Mouse (Mus musculus) liver, adult 2 months (tissue): ENCODE results near the gene Ift46. TPM values are rescaled to one million over a fixed set of nuclear protein-coding genes. Genes with fewer than 3 reads are reported as not detected.
A peak's percentile ranks its signal among the peaks of the same experiment; 100 is the strongest.

Experiments
- DNase-seq: peaks from one replicate; pipeline ENCODE4 v3.0.0-alpha.2; 2011; ENCODE audit warnings: low read depth, low spot score; ENCODE audit errors: extremely low read depth
- H3K27ac ChIP-seq: fragments of 200-500 bp; replicated peaks from 2 replicates; pipeline ENCODE4 v1.5.1; 2012; ENCODE audit warnings: low read depth, mild to moderate bottlenecking, control low read depth, inconsistent platforms, low read length; ENCODE audit not compliant: insufficient read depth
- H3K27me3 ChIP-seq: fragments of 200-500 bp; 2 replicates; pipeline ENCODE4 v1.6.1; 2012; ENCODE audit warnings: mild to moderate bottlenecking, moderate library complexity, low read length, inconsistent platforms; ENCODE audit not compliant: control insufficient read depth, insufficient read depth
- H3K36me3 ChIP-seq: fragments of 200-500 bp; 2 replicates; pipeline ENCODE4 v1.6.1; 2012; ENCODE audit warnings: low read length, inconsistent platforms; ENCODE audit not compliant: control insufficient read depth, insufficient read depth
- H3K4me1 ChIP-seq: fragments of 200-500 bp; 2 replicates; pipeline ENCODE4 v1.6.1; 2011; ENCODE audit warnings: low read length; ENCODE audit not compliant: control insufficient read depth, insufficient read depth
- H3K4me3 ChIP-seq: fragments of 200-500 bp; 2 replicates; pipeline ENCODE4 v1.5.1; 2011; ENCODE audit warnings: low read depth, mild to moderate bottlenecking, control low read depth, low read length, moderate library complexity; ENCODE audit not compliant: insufficient read depth
- H3K79me2 ChIP-seq: fragments of 200-500 bp; 2 replicates; pipeline ENCODE4 v1.6.1; 2012; ENCODE audit warnings: inconsistent platforms, mild to moderate bottlenecking, low read length, moderate library complexity; ENCODE audit not compliant: control insufficient read depth, insufficient read depth
- H3K9ac ChIP-seq: fragments of 200-500 bp; 2 replicates; pipeline ENCODE4 v1.6.1; 2012; ENCODE audit warnings: low read depth, mild to moderate bottlenecking, control low read depth, inconsistent platforms, low read length
- CTCF ChIP-seq: fragments of 200-500 bp; IDR thresholded peaks from 2 replicates; pipeline ENCODE4 v1.5.1; 2011; ENCODE audit warnings: low read depth, low read length, control low read depth
- POLR2A ChIP-seq: fragments of 200-500 bp; IDR thresholded peaks from 2 replicates; pipeline ENCODE4 v1.6.1; 2011; ENCODE audit warnings: low read length, control low read depth; ENCODE audit not compliant: insufficient read depth; ENCODE audit errors: extremely low read depth
- WGBS: fragments of 180-500 bp; shearing (Covaris S2); methylation state at CpG from one replicate; pipeline ENCODE4 v1.1.7; 2018; 5-methylcytosine and 5-hydroxymethylcytosine counted together
- polyA plus RNA-seq: library from polyadenylated mRNA; depleted of rRNA; stranded (reverse); fragments of >200 nt; gene quantifications from 2 replicates; pipeline ENCODE4 v1.2.3, GENCODE M21; 2012
- total RNA-seq: library from RNA; depleted of rRNA; stranded (reverse); fragments of >200 nt; gene quantifications from 2 replicates; pipeline ENCODE4 v1.2.3, GENCODE M21; 2014

The Ift46 gene
- total and polyA plus RNA-seq, 2 experiments, result 33.2 to 33.5 TPM

GRCm38 (mm10) chr9:44721877-44722186, 45.9 kb upstream of the Ift46 start:
- WGBS, result 20% methylated on average over 3 of the region's 3 CpGs
- TF ChIP-seq CTCF (no peak), POLR2A (no peak)
- H3K4me3 ChIP-seq, result no peak overlapping the region
- peak; percentile 40 for DNase-seq
- H3K9ac ChIP-seq, result no peak overlapping the region
- H3K36me3 ChIP-seq, result no peaks in the 10 kb centered on the region
- H3K4me1 ChIP-seq, result peaks cover 20% of the 10 kb centered on the region
- H3K79me2 ChIP-seq, result no peaks in the 10 kb centered on the region
- no peaks in the 10 kb centered on the region for H3K27me3 ChIP-seq
- no peak overlapping the region for H3K27ac ChIP-seq

- 79% methylated on average over 7 of the region's 7 CpGs for WGBS
- Histone ChIP-seq H3K4me3 (no peak overlapping the region), H3K36me3 (no peaks in the 10 kb centered on the region), H3K27me3 (no peaks in the 10 kb centered on the region), H3K9ac (no peak overlapping the region), H3K4me1 (peaks cover 18% of the 10 kb centered on the region), H3K79me2 (no peaks in the 10 kb centered on the region), H3K27ac (no peak overlapping the region)
- no peak for TF ChIP-seq CTCF
- no peak for TF ChIP-seq POLR2A
- DNase-seq, result no peak
Observed at GRCm38 (mm10) chr9:44722575-44722974, 45.1 kb upstream of the Ift46 start.

GRCm38 (mm10) chr9:44723008-44723407, 44.7 kb upstream of the Ift46 start:
- no peaks in the 10 kb centered on the region for H3K27me3 ChIP-seq
- TF ChIP-seq POLR2A, result no peak
- 68% methylated on average over 7 of the region's 7 CpGs for WGBS
- H3K27ac ChIP-seq, result no peak overlapping the region
- H3K4me1 ChIP-seq, result peaks cover 16% of the 10 kb centered on the region
- H3K36me3 ChIP-seq, result no peaks in the 10 kb centered on the region
- H3K79me2 ChIP-seq, result no peaks in the 10 kb centered on the region
- no peak overlapping the region for H3K9ac ChIP-seq
- DNase-seq, result no peak
- H3K4me3 ChIP-seq, result no peak overlapping the region

- peaks cover 12% of the 10 kb centered on the region for H3K4me1 ChIP-seq
- H3K9ac ChIP-seq, result no peak overlapping the region
- peak overlapping the region; percentile 30 for H3K27ac ChIP-seq
- H3K36me3 ChIP-seq, result no peaks in the 10 kb centered on the region
- 82% methylated on average over 11 of the region's 11 CpGs for WGBS
- no peaks in the 10 kb centered on the region for H3K27me3 ChIP-seq
- no peak overlapping the region for H3K4me3 ChIP-seq
- peak; percentile 71 for DNase-seq
- TF ChIP-seq CTCF (no peak), POLR2A (no peak)
- H3K79me2 ChIP-seq, result no peaks in the 10 kb centered on the region
Observed at GRCm38 (mm10) chr9:44723521-44724041, 44.1 kb upstream of the Ift46 start.

GRCm38 (mm10) chr9:44724223-44724622, 43.5 kb upstream of the Ift46 start:
- H3K79me2 ChIP-seq, result no peaks in the 10 kb centered on the region
- H3K9ac ChIP-seq, result no peak overlapping the region
- H3K27me3 ChIP-seq, result no peaks in the 10 kb centered on the region
- no peak overlapping the region for H3K4me3 ChIP-seq
- TF ChIP-seq CTCF (no peak), POLR2A (no peak)
- 78% methylated on average over 6 of the region's 6 CpGs for WGBS
- no peak overlapping the region; the same call in 1 of the 2 replicates for H3K27ac ChIP-seq
- no peak for DNase-seq
- H3K4me1 ChIP-seq, result peaks cover 12% of the 10 kb centered on the region
- H3K36me3 ChIP-seq, result no peaks in the 10 kb centered on the region

GRCm38 (mm10) chr9:44724665-44725064, 43.0 kb upstream of the Ift46 start:
- Histone ChIP-seq H3K4me3 (no peak overlapping the region), H3K27me3 (no peaks in the 10 kb centered on the region), H3K36me3 (no peaks in the 10 kb centered on the region), H3K9ac (no peak overlapping the region), H3K79me2 (no peaks in the 10 kb centered on the region), H3K4me1 (peaks cover 12% of the 10 kb centered on the region), H3K27ac (no peak overlapping the region)
- WGBS, result 77% methylated on average over 2 of the region's 2 CpGs
- TF ChIP-seq POLR2A (no peak), CTCF (no peak)
- no peak for DNase-seq
